Mouse (Mus musculus): ENCODE measurements around the gene Krt25. TPM values are rescaled to one million over a fixed set of nuclear protein-coding genes. Genes with fewer than 3 reads are reported as not detected.

Krt25 gene
- polyA plus RNA-seq (2012; rRNA removed), result 0.05 and 0.13 TPM in 2 replicates

GRCm38 (mm10) chr11:99322851-99323250 lies at the start of gene Krt25:
Krt25 (minus strand) TSS chr11:99322951.

GRCm38 (mm10) chr11:99351004-99351403 lies 28.3 kb upstream of the Krt25 start, which contains the start of gene Krt27:
Krt27 (minus strand) TSS chr11:99351104.

DNA sequence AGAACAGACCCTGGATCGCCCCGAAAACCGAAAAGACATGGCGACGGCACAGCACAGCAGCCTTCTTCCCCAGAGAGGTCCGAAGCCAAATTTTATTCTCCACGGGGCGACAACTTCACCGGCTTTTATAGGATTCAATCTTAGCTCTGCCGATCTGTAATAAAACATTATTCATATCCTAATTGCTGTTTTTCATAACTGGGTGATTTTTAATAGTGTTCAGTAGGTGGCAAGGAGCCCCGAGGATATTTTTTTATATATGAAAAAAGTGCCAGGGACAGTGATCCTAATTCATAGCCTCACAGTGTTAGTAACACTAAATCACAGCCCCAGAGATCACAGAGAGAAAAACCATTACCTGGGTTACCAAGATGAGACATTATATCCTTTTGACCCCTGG lies 15.1 kb upstream of the Krt25 start, which contains the start of gene Krt26:
Krt26 (minus strand) TSS at position 101 of the 400 bp plus-strand sequence.

GRCm38 (mm10) chr11:99284833-99285312 lies 37.9 kb downstream of the Krt25 start, which contains the start of gene Krt24:
Krt24 (minus strand) TSS chr11:99285262.

Other genes with a start within 250 kb of the Krt25 start
- gene Tns4, start 233.6 kb downstream of the Krt25 start, polyA plus RNA-seq (2012; rRNA removed), result 0.08 and 0.09 TPM in 2 replicates
- gene Ccr7, start 167.9 kb downstream of the Krt25 start, polyA plus RNA-seq (2012; rRNA removed), result not detected in 2 replicates
- gene Smarce1, start 91.9 kb downstream of the Krt25 start, polyA plus RNA-seq (2012; rRNA removed), result 166 and 184 TPM in 2 replicates
- gene Krt222, start 78.9 kb downstream of the Krt25 start, polyA plus RNA-seq (2012; rRNA removed), result 3.9 and 4.4 TPM in 2 replicates
- 0.07 TPM in 1 of 2 replicates, not detected in the other for gene Krt24, start 37.7 kb downstream of the Krt25 start, polyA plus RNA-seq (2012; rRNA removed)
- gene Krt26, start 15.0 kb upstream of the Krt25 start, polyA plus RNA-seq (2012; rRNA removed), result 0.12 and 0.19 TPM in 2 replicates
- gene Krt27, start 28.2 kb upstream of the Krt25 start, polyA plus RNA-seq (2012; rRNA removed), result 0.06 and 0.08 TPM in 2 replicates
- gene Krt28, start 52.0 kb upstream of the Krt25 start, polyA plus RNA-seq (2012; rRNA removed), result 0.28 and 0.29 TPM in 2 replicates
- gene Krt10, start 66.4 kb upstream of the Krt25 start, polyA plus RNA-seq (2012; rRNA removed), result 12.8 and 13.8 TPM in 2 replicates
- 0.35 and 0.52 TPM in 2 replicates for gene Krt12, start 99.3 kb upstream of the Krt25 start, polyA plus RNA-seq (2012; rRNA removed)
- gene Krt20, start 115.2 kb upstream of the Krt25 start, polyA plus RNA-seq (2012; rRNA removed), result 0.09 TPM in 1 of 2 replicates, not detected in the other
- 0.06 and 0.16 TPM in 2 replicates for gene Krt23, start 170.2 kb upstream of the Krt25 start, polyA plus RNA-seq (2012; rRNA removed)
- gene Krt39, start 198.4 kb upstream of the Krt25 start, polyA plus RNA-seq (2012; rRNA removed), result not detected in 2 replicates
- not detected in 2 replicates for gene Krt40, start 220.2 kb upstream of the Krt25 start, polyA plus RNA-seq (2012; rRNA removed)
- gene Krtap3-3, start 227.9 kb upstream of the Krt25 start, polyA plus RNA-seq (2012; rRNA removed), result not detected in 2 replicates
- gene Krtap3-2, start 233.9 kb upstream of the Krt25 start, polyA plus RNA-seq (2012; rRNA removed), result not detected in 2 replicates
- not detected in 2 replicates for gene Gm11939, start 236.5 kb upstream of the Krt25 start, polyA plus RNA-seq (2012; rRNA removed)
- not detected in 2 replicates for gene Krtap3-1, start 243.7 kb upstream of the Krt25 start, polyA plus RNA-seq (2012; rRNA removed)